Mouse (Mus musculus) activated CD4-positive, CD25-positive, alpha-beta regulatory T cell, adult 4 months (primary cell): ENCODE results near the gene Tcfl5. TPM values are rescaled to one million over a fixed set of nuclear protein-coding genes. Genes with fewer than 3 reads are reported as not detected.

Experiments
- ATAC-seq: one replicate; pipeline ENCODE4 v1.8.0; 2017
- polyA plus RNA-seq, 2 experiments: library from polyadenylated mRNA; unstranded; fragments of 100-300 nt; shearing (Covaris generic); gene quantifications; one replicate each; pipeline ENCODE4 v1.2.1; 2017

Tcfl5 gene
- polyA plus RNA-seq, 2 experiments from 2014 or later = not detected

GRCm38 (mm10) chr2:180597490-180597889 lies 45.0 kb downstream of the Tcfl5 start, which contains the start of gene Col9a3:
Gene Col9a3, plus strand, starts transcription at chr2:180597790.
- ATAC-seq = no peak

DNA sequence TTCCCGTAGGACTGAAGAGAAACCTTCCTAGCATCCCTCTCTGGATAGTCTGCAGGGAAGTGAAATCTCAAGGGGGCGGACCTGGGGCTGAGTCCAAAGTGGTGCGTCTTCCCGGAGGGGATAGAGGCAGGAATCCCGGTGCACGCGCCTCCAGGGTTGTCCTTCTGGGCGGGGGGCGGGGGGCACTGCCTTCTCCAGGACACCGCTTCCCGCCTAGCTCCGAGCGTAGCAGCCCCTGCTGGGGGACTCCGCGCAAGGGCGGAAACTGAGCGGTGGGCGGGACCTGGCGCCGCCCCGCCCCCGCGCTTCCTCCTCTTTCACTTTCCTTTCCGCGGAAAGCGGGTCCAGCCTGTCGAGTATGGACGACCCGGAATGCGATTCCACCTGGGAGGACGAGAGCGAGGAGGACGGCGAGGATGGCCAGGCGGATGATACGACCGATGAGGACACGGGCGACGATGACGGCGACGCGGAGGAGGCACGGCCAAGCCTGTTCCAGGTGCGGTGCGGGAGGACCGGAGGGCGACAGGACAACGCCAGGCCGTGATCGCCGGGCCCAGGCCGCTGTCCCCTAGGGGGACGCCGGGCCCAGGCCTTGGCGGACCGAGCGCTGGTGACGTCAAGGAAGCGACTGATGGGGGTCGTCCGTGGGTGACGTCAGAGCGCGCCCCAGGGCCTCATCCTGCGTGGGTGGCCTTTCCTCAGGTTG lies 53.2 kb downstream of the Tcfl5 start, which contains the start of gene Ogfr:
Gene Ogfr, plus strand, starts transcription at position 123 of the 709 bp plus-strand sequence.
- ATAC-seq = peak; percentile 91

- ATAC-seq = peak; percentile 12
These were observed 53.8 kb downstream of the Tcfl5 start for GRCm38 (mm10) chr2:180588736-180589122.

GRCm38 (mm10) chr2:180583154-180583507 lies 59.4 kb downstream of the Tcfl5 start:
- no peak for ATAC-seq

GRCm38 (mm10) chr2:180582481-180583153 lies 59.9 kb downstream of the Tcfl5 start:
- ATAC-seq = peak; percentile 86

GRCm38 (mm10) chr2:180581002-180581401 lies 61.5 kb downstream of the Tcfl5 start, which contains the start of gene Mrgbp:
Gene Mrgbp, plus strand, starts transcription at chr2:180581304.
- ATAC-seq = no peak

- peak; percentile 44 for ATAC-seq
These were observed 63.8 kb downstream of the Tcfl5 start for GRCm38 (mm10) chr2:180578686-180579085.

DNA sequence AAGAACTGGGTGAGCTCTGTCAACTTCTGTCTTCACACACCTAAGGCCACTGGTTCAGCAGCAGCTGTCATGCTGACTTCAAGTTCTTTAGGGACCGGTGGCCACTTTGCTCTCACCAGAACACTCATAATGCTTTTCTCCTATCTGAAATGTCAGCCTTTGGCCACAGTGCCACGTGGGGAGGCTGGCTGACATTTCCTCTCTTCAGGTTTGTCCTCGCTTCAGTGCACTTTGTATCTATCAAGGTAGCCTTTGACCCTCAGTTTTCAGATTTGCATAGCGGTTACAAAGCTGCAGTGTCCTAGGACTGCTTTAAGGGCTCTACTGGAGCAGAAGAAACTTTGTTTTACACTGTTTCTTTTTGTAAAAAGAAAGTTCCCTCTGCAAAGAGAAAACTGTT lies 66.0 kb downstream of the Tcfl5 start:
- ATAC-seq = no peak

Other genes starting within 250 kb of the Tcfl5 start
- gene Slco4a1, start 186.5 kb downstream of the Tcfl5 start, polyA plus RNA-seq = 1 to 10 TPM; 1.3 to 3.0 TPM
- gene Ntsr1, start 142.7 kb downstream of the Tcfl5 start, polyA plus RNA-seq = not detected
- gene Mrgbp, start 61.4 kb downstream of the Tcfl5 start, polyA plus RNA-seq = 10 to 100 TPM; 21.4 to 22.2 TPM
- 10 to 100 TPM; 17.2 to 24.0 TPM for gene Ogfr, start 53.5 kb downstream of the Tcfl5 start, polyA plus RNA-seq
- gene Col9a3, start 44.9 kb downstream of the Tcfl5 start, polyA plus RNA-seq = under 1 TPM in 1 of 2 experiments, not detected in 1; 0.48 TPM
- gene Dido1, start 67.3 kb upstream of the Tcfl5 start, polyA plus RNA-seq = 10 to 100 TPM; 35.0 to 46.9 TPM
- 10 to 100 TPM; 22.3 to 24.5 TPM for gene Gid8, start 67.4 kb upstream of the Tcfl5 start, polyA plus RNA-seq
- gene Slc17a9, start 82.6 kb upstream of the Tcfl5 start, polyA plus RNA-seq = 10 to 100 TPM; 68.7 to 77.6 TPM
- not detected for gene Bhlhe23, start 134.2 kb upstream of the Tcfl5 start, polyA plus RNA-seq